Mouse (Mus musculus) MN1 (cell line): ENCODE results near the gene Acrbp.

Source experiments
- DNase-seq: peaks from one replicate; pipeline ENCODE4 v3.0.0-alpha.2; 2016; ENCODE audit warnings: low spot score

Gene Acrbp

GRCm38 (mm10) chr6:125099421-125099971, 50.0 kb downstream of the Acrbp start:
- DNase-seq, result peak; percentile 64

GRCm38 (mm10) chr6:125101444-125101843, 52.0 kb downstream of the Acrbp start:
- no peak for DNase-seq

GRCm38 (mm10) chr6:125104223-125104622, 54.7 kb downstream of the Acrbp start:
- DNase-seq, result peak; percentile 45

- no peak for DNase-seq
Measured at GRCm38 (mm10) chr6:125107705-125108104, 58.2 kb downstream of the Acrbp start.

- no peak for DNase-seq
Measured at GRCm38 (mm10) chr6:125109371-125109770, 59.9 kb downstream of the Acrbp start.

- no peak for DNase-seq
Measured at GRCm38 (mm10) chr6:125110927-125111326, 61.4 kb downstream of the Acrbp start.

- DNase-seq, result no peak
Measured at GRCm38 (mm10) chr6:125112553-125112952, 63.1 kb downstream of the Acrbp start.
